In genomic region chr9:103376346-103377320, GRCm38 (mm10) we compare ENCODE assay signal across 20 mouse cellular contexts. TPM values are rescaled to one million over a fixed set of nuclear protein-coding genes. Genes with fewer than 3 reads are reported as not detected.
DNase-seq lines count a peak whose midpoint lies in the region; ATAC-seq and TF ChIP-seq lines count a peak whose summit lies in the region.
"Had no signal": no experiment of that assay in that cellular context is flagged by ENCODE, and none has a peak within 500 bp of the region (broad histone marks: within the 10 kb centered on the region; RNA-seq: fewer than 3 reads in every experiment).

No protein-coding gene starts in this region.

- ATAC-seq in limb, embryonic 12.5 days (ENCODE audit: insufficient number of reproducible peaks, insufficient read depth, low FRiP score, low TSS enrichment, low read depth): no peak; the same call in 1 of the 2 replicates
- peak; percentile 43; the same call in 1 of the 2 replicates for ATAC-seq in embryonic facial prominence, embryonic 12.5 days (ENCODE audit: insufficient number of reproducible peaks, insufficient read depth, low FRiP score, low TSS enrichment)
- 0 out of 2 replicates have a peak, but pooled peaks have one; percentile 10 for ATAC-seq in megakaryocyte, adult 5-6 weeks (ENCODE audit: poor library complexity, severe bottlenecking)
- ATAC-seq in cerebellum, adult (ENCODE audit: insufficient number of reproducible peaks, low FRiP score, low TSS enrichment): no peak
- no peak for ATAC-seq in kidney, embryonic 15.5 days (replicated peaks; ENCODE audit: low FRiP score)
- ATAC-seq: inflammation-experienced regulatory T-cells, adult 6 months; liver, postnatal 0 days had no signal

- H3K27ac ChIP-seq in limb, embryonic 12.5 days: peak overlapping the region; percentile 50
- no peak overlapping the region for H3K27ac ChIP-seq in limb, embryonic 10.5 days
- H3K27ac ChIP-seq in ES-Bruce4 (ENCODE audit: insufficient read depth, low read length): peak overlapping the region; percentile 7; the same call in 1 of the 2 replicates
- peak overlapping the region; percentile 36; the same call in 1 of the 2 replicates for H3K27ac ChIP-seq in embryonic facial prominence, embryonic 12.5 days
- no peak overlapping the region for H3K27ac ChIP-seq in kidney, embryonic 15.5 days
- H3K27ac ChIP-seq: forebrain, embryonic 10.5 days; gastrocnemius, adult 2 months; hindbrain, embryonic 12.5 days; neural tube, embryonic 12.5 days had no signal

- WGBS in limb, embryonic 12.5 days: 64% methylated on average over 7 of the region's 7 CpGs
- WGBS in limb, embryonic 10.5 days: 73% methylated on average over 7 of the region's 7 CpGs
- 55% methylated on average over 7 of the region's 7 CpGs for WGBS in embryonic facial prominence, embryonic 12.5 days
- 61% methylated on average over 7 of the region's 7 CpGs for WGBS in kidney, embryonic 15.5 days

- TF ChIP-seq POLR2A in ES-Bruce4 (IDR thresholded peaks at IDR 0.05; ENCODE audit: insufficient read depth, low read length): no peak

- H3K4me1 ChIP-seq in limb, embryonic 12.5 days (replicated peaks): no peaks in the 10 kb centered on the region
- peaks cover 12% of the 10 kb centered on the region; the same call in 1 of the 2 replicates for H3K4me1 ChIP-seq in limb, embryonic 10.5 days
- H3K4me1 ChIP-seq in ES-Bruce4 (ENCODE audit: control insufficient read depth, insufficient read depth, low read length): peaks cover 11% of the 10 kb centered on the region
- peaks cover 6% of the 10 kb centered on the region; the same call in 1 of the 2 replicates for H3K4me1 ChIP-seq in embryonic facial prominence, embryonic 12.5 days
- H3K4me1 ChIP-seq in kidney, embryonic 15.5 days: peaks cover 9% of the 10 kb centered on the region; the same call in 1 of the 2 replicates
- H3K4me1 ChIP-seq: hindbrain, embryonic 12.5 days; neural tube, embryonic 12.5 days had no signal

- no peaks in the 10 kb centered on the region for H3K27me3 ChIP-seq in limb, embryonic 12.5 days
- no peaks in the 10 kb centered on the region for H3K27me3 ChIP-seq in limb, embryonic 10.5 days (ENCODE audit: low read depth, poor library complexity, severe bottlenecking)
- no peaks in the 10 kb centered on the region for H3K27me3 ChIP-seq in ES-Bruce4 (ENCODE audit: control insufficient read depth, insufficient read depth, low read length, poor library complexity, severe bottlenecking)
- H3K27me3 ChIP-seq in embryonic facial prominence, embryonic 12.5 days: no peaks in the 10 kb centered on the region
- no peaks in the 10 kb centered on the region for H3K27me3 ChIP-seq in kidney, embryonic 15.5 days
- H3K27me3 ChIP-seq: hindbrain, embryonic 12.5 days; neural tube, embryonic 12.5 days had no signal

- H3K4me2 ChIP-seq in limb, embryonic 12.5 days: no peak overlapping the region
- no peak overlapping the region for H3K4me2 ChIP-seq in embryonic facial prominence, embryonic 12.5 days (replicated peaks)
- H3K4me2 ChIP-seq in kidney, embryonic 15.5 days: no peak overlapping the region
- H3K4me2 ChIP-seq: hindbrain, embryonic 12.5 days; neural tube, embryonic 12.5 days had no signal

- no peaks in the 10 kb centered on the region for H3K9me3 ChIP-seq in limb, embryonic 12.5 days
- H3K9me3 ChIP-seq in limb, embryonic 10.5 days (replicated peaks): no peaks in the 10 kb centered on the region
- no peaks in the 10 kb centered on the region for H3K9me3 ChIP-seq in ES-Bruce4 (replicated peaks; ENCODE audit: control insufficient read depth, insufficient read depth, low read length, poor library complexity, severe bottlenecking)
- no peaks in the 10 kb centered on the region for H3K9me3 ChIP-seq in embryonic facial prominence, embryonic 12.5 days
- no peaks in the 10 kb centered on the region for H3K9me3 ChIP-seq in kidney, embryonic 15.5 days (replicated peaks)
- H3K9me3 ChIP-seq: forebrain, embryonic 10.5 days; hindbrain, embryonic 12.5 days; neural tube, embryonic 12.5 days had no signal

- no peak for TF ChIP-seq EP300 in ES-Bruce4 (IDR thresholded peaks at IDR 0.05; ENCODE audit: insufficient read depth, low read depth, low read length)

- no peak overlapping the region for H3K9ac ChIP-seq in limb, embryonic 12.5 days (replicated peaks)
- no peak overlapping the region for H3K9ac ChIP-seq in ES-Bruce4 (ENCODE audit: low read depth, poor library complexity, severe bottlenecking)
- no peak overlapping the region for H3K9ac ChIP-seq in embryonic facial prominence, embryonic 12.5 days
- H3K9ac ChIP-seq in kidney, embryonic 15.5 days: no peak overlapping the region
- H3K9ac ChIP-seq: hindbrain, embryonic 12.5 days; liver, postnatal 0 days; neural tube, embryonic 12.5 days had no signal

- DNase-seq in limb, embryonic 10.5 days (ENCODE audit: low spot score): no peak
- no peak for DNase-seq in urinary bladder, postnatal 25 days (ENCODE audit: low spot score)
- DNase-seq: adrenal gland, postnatal 36 days; cerebellum, postnatal 14 days; gastrocnemius, adult 2 months; heart, adult 18-20 months; kidney, postnatal 14 days; liver; liver, postnatal 0 days; thymus, adult 18-20 months had no signal

- no peak for TF ChIP-seq CTCF in ES-Bruce4 (IDR thresholded peaks at IDR 0.05; ENCODE audit: low read depth, low read length)

- H3K4me3 ChIP-seq in limb, embryonic 12.5 days (replicated peaks): no peak overlapping the region
- H3K4me3 ChIP-seq in limb, embryonic 10.5 days: no peak overlapping the region
- H3K4me3 ChIP-seq in ES-Bruce4 (ENCODE audit: low read depth, low read length): no peak overlapping the region
- H3K4me3 ChIP-seq in embryonic facial prominence, embryonic 12.5 days: no peak overlapping the region
- H3K4me3 ChIP-seq in kidney, embryonic 15.5 days (replicated peaks): no peak overlapping the region
- H3K4me3 ChIP-seq: forebrain, embryonic 10.5 days; gastrocnemius, adult 2 months; hindbrain, embryonic 12.5 days; neural tube, embryonic 12.5 days had no signal

- H3K36me3 ChIP-seq in limb, embryonic 12.5 days: no peaks in the 10 kb centered on the region
- no peaks in the 10 kb centered on the region for H3K36me3 ChIP-seq in limb, embryonic 10.5 days
- H3K36me3 ChIP-seq in ES-Bruce4 (ENCODE audit: control insufficient read depth, insufficient read depth, low read length, poor library complexity, severe bottlenecking): no peaks in the 10 kb centered on the region
- no peaks in the 10 kb centered on the region for H3K36me3 ChIP-seq in embryonic facial prominence, embryonic 12.5 days
- H3K36me3 ChIP-seq in kidney, embryonic 15.5 days: no peaks in the 10 kb centered on the region
- H3K36me3 ChIP-seq: forebrain, embryonic 10.5 days; hindbrain, embryonic 12.5 days; neural tube, embryonic 12.5 days had no signal

RNA-seq across cellular contexts. Expression of gene Cdv3, which starts 11.0 kb away (rescaled TPM):
- 109 and 114 TPM in 2 replicates for polyA plus RNA-seq in limb, embryonic 12.5 days (2016; fragmentation: Nextera tagmentation; extraction: Ambion mirVana)
- polyA plus RNA-seq in limb, embryonic 10.5 days (2016; fragmentation: Nextera tagmentation; extraction: Ambion mirVana): 150 and 166 TPM in 2 replicates
- polyA plus RNA-seq in ES-Bruce4 (2011; ENCODE audit: insufficient read depth, insufficient read length, low read depth, missing spikeins): 348 and 354 TPM in 2 replicates
- 108 and 110 TPM in 2 replicates for polyA plus RNA-seq in embryonic facial prominence, embryonic 12.5 days (2016; fragmentation: Nextera tagmentation; extraction: Ambion mirVana)
- total RNA-seq in megakaryocyte, adult 5-6 weeks (2015): 68.3 and 69.7 TPM in 2 replicates
- total RNA-seq in megakaryocyte, adult 5-6 weeks (2017): 111 and 118 TPM in 2 replicates
- 110 and 144 TPM in 2 replicates for polyA plus RNA-seq in kidney, embryonic 15.5 days (2015; fragmentation: Nextera tagmentation; extraction: Ambion mirVana)

Comparison
In these comparisons a context has a peak if more than half of its experiments do, and no peak if none do; other contexts are left out.
1. H3K27ac ChIP-seq: peak in limb, embryonic 12.5 days (single experiment), ES-Bruce4 (single experiment) and embryonic facial prominence, embryonic 12.5 days (single experiment); none in limb, embryonic 10.5 days (single experiment) and kidney, embryonic 15.5 days (single experiment).
2. ATAC-seq: peak in embryonic facial prominence, embryonic 12.5 days (single experiment) and megakaryocyte, adult 5-6 weeks (single experiment); none in limb, embryonic 12.5 days (single experiment), cerebellum, adult (single experiment) and kidney, embryonic 15.5 days (single experiment).